Mouse (Mus musculus) liver, embryonic 16.5 days (tissue): ENCODE data around the gene Atp5s. TPM values are rescaled to one million over a fixed set of nuclear protein-coding genes. Genes with fewer than 3 reads are reported as not detected.

Experiments used
- ATAC-seq: fragments of 200-750 bp; cut with Nextera tagmentation; 2 replicates; pipeline ENCODE4 v1.8.0; 2017; ENCODE audit warnings: low read depth, mild to moderate bottlenecking, moderate number of reproducible peaks, moderate library complexity
- H3K27ac ChIP-seq: fragments of 300-500 bp; sonication (generic); 2 replicates; pipeline ENCODE4 v1.5.1; 2014; ENCODE audit warnings: mild to moderate bottlenecking, low read length
- H3K27me3 ChIP-seq: fragments of 300-500 bp; sonication (generic); 2 replicates; pipeline ENCODE4 v1.6.1; 2014; ENCODE audit warnings: low read depth, low read length, mixed read lengths; ENCODE audit not compliant: control insufficient read depth, insufficient read depth
- H3K36me3 ChIP-seq: fragments of 300-500 bp; sonication (generic); 2 replicates; pipeline ENCODE4 v1.6.1; 2014; ENCODE audit warnings: mild to moderate bottlenecking; ENCODE audit not compliant: control insufficient read depth, insufficient read depth
- H3K4me1 ChIP-seq: fragments of 300-500 bp; sonication (generic); 2 replicates; pipeline ENCODE4 v1.6.1; 2014; ENCODE audit warnings: low read depth, low read length, mixed read lengths; ENCODE audit not compliant: control insufficient read depth
- H3K4me2 ChIP-seq: fragments of 300-500 bp; sonication (generic); 2 replicates; pipeline ENCODE4 v1.6.1; 2014; ENCODE audit warnings: low read depth, low read length, mixed read lengths
- H3K4me3 ChIP-seq: fragments of 300-500 bp; sonication (generic); 2 replicates; pipeline ENCODE4 v1.5.1; 2014; ENCODE audit warnings: low read depth, mild to moderate bottlenecking, low read length
- H3K9ac ChIP-seq: fragments of 300-500 bp; sonication (generic); 2 replicates; pipeline ENCODE4 v1.6.1; 2014; ENCODE audit warnings: low read depth, low read length
- H3K9me3 ChIP-seq: fragments of 300-500 bp; sonication (generic); replicated peaks from 2 replicates; pipeline ENCODE4 v1.6.1; 2016; ENCODE audit warnings: low read length; ENCODE audit not compliant: control insufficient read depth
- WGBS: fragments of 180-500 bp; shearing (Covaris S2); extraction: QIAGEN DNeasy Blood & Tissue Kit; methylation state at CpG from one replicate; pipeline ENCODE4 v1.1.7; 2014; ENCODE audit not compliant: insufficient replicate concordance; 5-methylcytosine and 5-hydroxymethylcytosine counted together
- polyA plus RNA-seq: library from polyadenylated mRNA; unstranded; fragments of >200 nt; fragmentation: Nextera tagmentation; extraction: Ambion mirVana; gene quantifications from 2 replicates; pipeline ENCODE4 v1.2.1, GENCODE M21; 2015

Gene Atp5s
- polyA plus RNA-seq, 1 experiment from 2014 or later, result 18.4 TPM

DNA sequence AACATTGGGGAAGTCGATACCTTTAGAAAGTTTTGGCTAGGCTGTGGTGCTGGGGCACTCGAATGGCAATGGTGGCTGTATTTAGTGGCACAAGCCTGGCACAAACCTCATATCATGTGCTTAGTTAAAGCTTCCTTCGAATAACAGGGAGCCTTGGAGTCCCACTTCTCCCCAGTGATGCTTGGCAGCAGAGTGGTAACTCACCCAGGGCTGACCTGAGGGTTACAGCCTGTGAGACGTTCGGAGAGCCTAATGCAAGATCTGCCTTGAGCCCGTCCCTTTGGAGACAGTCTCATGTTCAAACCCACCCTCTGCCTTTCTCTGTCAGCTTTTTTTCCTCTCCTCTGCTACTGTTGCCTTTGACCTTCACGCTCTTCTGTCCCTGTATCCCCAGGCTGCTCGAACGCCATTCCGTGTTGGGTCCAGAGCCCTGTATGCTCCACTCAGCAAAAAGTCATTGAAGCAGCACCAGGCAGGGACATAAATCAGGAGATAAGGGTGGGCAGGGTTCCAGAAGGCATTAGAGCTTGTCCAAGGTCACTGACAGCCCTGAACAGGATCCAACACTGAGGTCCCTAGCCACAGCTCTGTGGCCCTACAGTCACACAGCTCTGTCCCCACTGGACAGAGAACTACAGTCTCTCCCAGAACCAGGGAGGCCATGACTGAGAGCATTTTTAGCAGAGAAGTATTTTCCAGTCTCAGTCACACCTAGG is 57.3 kb downstream of the Atp5s start:
- H3K9me3 ChIP-seq, result no peaks in the 10 kb centered on the region
- peak overlapping the region; percentile 52 for H3K4me2 ChIP-seq
- H3K4me1 ChIP-seq, result peaks cover 47% of the 10 kb centered on the region
- H3K27ac ChIP-seq, result peak overlapping the region; percentile 93
- peak overlapping the region; percentile 31 for H3K4me3 ChIP-seq
- 83% methylated on average over 10 of the region's 10 CpGs for WGBS
- no peaks in the 10 kb centered on the region for H3K27me3 ChIP-seq
- ATAC-seq, result peak; percentile 37
- H3K36me3 ChIP-seq, result no peaks in the 10 kb centered on the region
- peak overlapping the region; percentile 66 for H3K9ac ChIP-seq

DNA sequence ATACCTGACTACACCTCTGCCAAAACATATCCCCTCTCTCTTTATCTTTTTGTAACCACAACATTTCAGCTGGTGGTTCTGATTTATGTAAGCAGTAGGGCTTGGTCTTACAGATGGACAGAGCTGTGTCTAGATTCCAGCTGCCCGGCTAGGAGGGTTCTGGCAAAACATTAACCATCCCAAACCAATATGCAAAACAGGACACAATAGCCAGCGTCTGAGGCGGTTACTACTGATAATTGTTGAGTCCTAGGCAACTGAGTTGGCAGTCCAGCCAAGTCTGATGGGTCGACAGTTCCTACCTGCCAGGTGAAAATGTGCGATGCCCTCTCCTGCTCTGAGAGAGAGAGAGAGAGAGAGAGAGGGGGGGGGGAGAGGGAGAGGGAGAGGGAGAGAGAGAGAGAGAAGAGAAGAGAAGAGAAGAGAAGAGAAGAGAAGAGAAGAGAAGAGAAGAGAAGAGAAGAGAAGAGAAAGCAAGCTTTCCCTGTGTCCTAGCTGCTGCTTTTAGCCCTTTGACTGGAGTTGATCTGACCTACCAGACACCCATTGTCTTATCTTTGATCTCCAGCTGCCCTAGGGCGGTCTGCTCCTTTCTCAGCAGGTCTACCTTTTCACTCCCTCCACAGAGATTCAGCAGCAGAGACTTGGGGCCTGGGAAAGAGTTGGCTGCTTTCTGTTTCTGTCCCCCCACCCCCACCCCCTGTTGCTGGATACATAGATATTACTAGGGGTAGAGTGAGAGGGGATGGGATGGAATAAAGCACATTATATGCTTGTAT is 58.7 kb downstream of the Atp5s start:
- 32% methylated on average over 6 of the region's 6 CpGs for WGBS
- Histone ChIP-seq H3K36me3 (no peaks in the 10 kb centered on the region), H3K4me3 (peak overlapping the region; percentile 31), H3K27ac (peak overlapping the region; percentile 93), H3K9ac (peak overlapping the region; percentile 57), H3K4me1 (peaks cover 50% of the 10 kb centered on the region), H3K9me3 (no peaks in the 10 kb centered on the region), H3K27me3 (no peaks in the 10 kb centered on the region), H3K4me2 (peak overlapping the region; percentile 52)
- peak; percentile 97 for ATAC-seq

DNA sequence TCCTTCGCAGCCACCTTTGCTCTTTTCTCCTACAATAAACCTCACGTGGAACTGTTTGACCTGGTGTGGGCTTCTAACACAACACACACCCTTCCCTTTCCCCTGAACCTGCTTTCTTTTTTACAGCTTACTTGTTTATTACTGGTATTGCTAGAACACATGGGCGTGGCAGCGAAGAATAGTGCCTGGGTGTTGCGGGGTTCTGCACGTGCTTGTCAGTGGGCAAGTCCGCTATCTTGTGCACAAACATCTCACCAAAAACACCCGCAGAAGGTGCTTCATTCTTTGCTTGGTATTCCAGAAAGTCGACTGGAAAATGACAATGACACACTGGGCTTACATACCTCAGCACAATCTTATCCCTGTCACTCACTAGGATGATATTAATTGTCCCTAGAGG is 60.7 kb downstream of the Atp5s start:
- Histone ChIP-seq H3K4me2 (peak overlapping the region; percentile 10; the same call in 1 of the 2 replicates), H3K9me3 (no peaks in the 10 kb centered on the region), H3K4me1 (peaks cover 59% of the 10 kb centered on the region), H3K4me3 (no peak overlapping the region), H3K36me3 (no peaks in the 10 kb centered on the region), H3K27ac (peak overlapping the region; percentile 51; the same call in 1 of the 2 replicates), H3K27me3 (peaks cover 15% of the 10 kb centered on the region), H3K9ac (peak overlapping the region; percentile 35; the same call in 1 of the 2 replicates)
- 66% methylated on average over 9 of the region's 9 CpGs for WGBS
- no peak for ATAC-seq

DNA sequence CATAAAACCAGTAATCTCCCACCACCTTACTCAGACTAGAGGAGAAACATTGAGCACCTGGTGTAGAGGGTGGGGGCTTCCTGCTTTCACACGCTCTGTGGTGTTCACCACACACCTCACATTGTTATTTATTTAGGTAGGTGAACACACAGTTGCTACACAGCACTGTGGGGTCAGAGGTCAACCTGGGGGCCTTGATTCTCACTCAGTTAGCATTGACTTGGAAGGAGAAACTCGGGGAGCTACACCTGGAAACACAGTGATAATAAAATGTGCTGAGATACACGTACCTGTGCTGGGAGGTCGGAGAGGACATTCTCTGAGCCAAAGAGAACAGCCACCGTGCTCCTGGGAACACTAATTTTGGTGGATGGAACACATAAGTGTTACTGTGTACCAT is 63.6 kb downstream of the Atp5s start:
- Histone ChIP-seq H3K9me3 (no peaks in the 10 kb centered on the region), H3K36me3 (no peaks in the 10 kb centered on the region), H3K4me3 (no peak overlapping the region), H3K4me2 (no peak overlapping the region), H3K4me1 (peaks cover 53% of the 10 kb centered on the region), H3K27me3 (peaks cover 28% of the 10 kb centered on the region), H3K9ac (no peak overlapping the region), H3K27ac (no peak overlapping the region)
- no peak for ATAC-seq
- 63% methylated on average over 5 of the region's 5 CpGs for WGBS

DNA sequence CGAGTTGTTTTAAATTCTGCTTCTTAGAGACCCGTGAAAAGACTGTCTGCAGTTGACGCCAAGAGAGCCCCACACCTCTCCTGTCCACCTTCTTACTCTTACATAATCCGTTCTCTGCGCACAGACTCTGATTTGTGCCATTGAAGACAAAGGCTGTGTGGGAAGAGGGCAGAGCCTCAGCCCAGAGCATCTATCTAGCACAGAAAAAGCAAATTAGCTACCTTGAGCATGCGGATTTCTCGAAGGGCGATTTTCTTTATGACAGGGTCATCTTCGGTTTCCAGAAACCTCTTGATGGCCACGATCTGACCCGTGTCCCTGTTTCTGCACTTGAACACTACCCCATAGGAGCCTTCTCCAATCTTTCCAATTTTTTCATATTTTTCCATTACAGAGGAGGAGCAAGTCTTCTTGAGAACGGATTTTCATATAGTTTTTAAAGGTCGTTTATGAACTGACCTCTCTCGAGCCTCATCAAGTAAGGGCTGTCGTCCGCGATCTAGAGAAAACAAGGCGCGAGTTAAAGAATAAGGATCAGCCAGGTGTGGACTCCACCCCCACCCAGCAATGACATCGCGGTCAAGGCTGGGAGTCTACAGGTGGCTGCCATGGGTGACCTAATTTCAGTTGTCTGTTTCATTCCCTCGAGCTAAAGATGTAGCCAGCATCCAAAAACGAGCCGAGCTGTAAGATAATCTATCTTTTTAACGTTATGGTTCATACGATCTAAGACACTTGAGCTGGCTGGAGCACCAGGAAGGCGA is 65.2 kb downstream of the Atp5s start:
- peak overlapping the region; percentile 41; the same call in 1 of the 2 replicates for H3K27ac ChIP-seq
- H3K27me3 ChIP-seq, result peaks cover 28% of the 10 kb centered on the region
- ATAC-seq, result peak; percentile 41
- H3K36me3 ChIP-seq, result no peaks in the 10 kb centered on the region
- peak overlapping the region; percentile 100 for H3K4me2 ChIP-seq
- H3K9ac ChIP-seq, result peak overlapping the region; percentile 83
- H3K9me3 ChIP-seq, result no peaks in the 10 kb centered on the region
- H3K4me1 ChIP-seq, result peaks cover 42% of the 10 kb centered on the region
- 32% methylated on average over 27 of the region's 27 CpGs for WGBS
- peak overlapping the region; percentile 71 for H3K4me3 ChIP-seq

DNA sequence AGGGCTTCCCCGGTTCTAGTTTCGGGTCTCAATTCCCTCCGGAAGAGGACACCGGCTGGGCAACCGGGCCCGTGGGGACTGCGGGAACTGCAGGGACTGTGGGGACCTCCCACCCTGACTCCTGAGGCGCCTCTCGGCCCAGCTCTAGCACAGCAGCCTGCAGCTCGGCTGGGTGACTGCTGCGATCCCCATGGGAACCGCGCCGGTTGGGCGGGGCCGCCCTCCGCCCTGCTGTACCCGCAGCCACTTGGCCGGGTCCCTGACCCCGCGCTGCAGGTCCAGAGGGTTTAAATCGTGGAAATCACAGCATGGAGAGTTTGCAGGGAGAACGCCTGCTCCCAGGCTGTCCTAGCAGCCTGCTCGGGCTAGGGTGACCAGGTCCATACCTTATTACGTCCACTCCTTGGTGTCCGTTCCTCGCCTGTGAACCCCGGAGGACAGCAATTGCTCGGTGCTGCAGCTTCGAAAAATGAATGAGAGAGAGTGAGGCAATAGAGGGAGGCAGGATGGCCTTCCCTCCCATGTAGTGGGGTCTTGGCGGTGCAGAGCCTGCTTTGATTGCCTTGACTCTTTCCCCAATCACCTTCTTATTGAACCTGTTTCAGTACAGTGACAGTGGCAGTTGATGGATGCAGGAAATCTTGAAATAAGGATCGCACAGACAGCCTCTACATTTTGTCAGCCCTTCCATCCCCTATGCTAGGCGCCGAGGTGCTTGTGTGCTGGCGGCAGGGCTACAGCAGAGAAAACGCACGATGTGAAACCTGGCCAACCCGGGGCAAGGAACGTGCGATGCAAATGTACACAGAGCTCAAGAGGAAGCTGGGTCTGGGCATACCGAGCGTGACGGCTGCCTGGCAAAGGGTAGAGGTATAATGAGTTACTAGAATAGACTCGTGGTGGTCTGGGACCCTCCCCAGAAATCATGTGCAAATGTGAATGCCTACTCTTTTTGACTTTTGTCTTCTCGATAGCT is 66.1 kb downstream of the Atp5s start, which contains the start of gene Cdkl1:
Gene Cdkl1, minus strand, starts transcription at position 738 of the 976 bp plus-strand sequence.
- Histone ChIP-seq H3K9ac (peak within 1 kb of the TSS; percentile 83), H3K27ac (peak within 1 kb of the TSS; percentile 41), H3K4me2 (peak within 1 kb of the TSS; percentile 100), H3K9me3 (no peaks in the 10 kb centered on the region), H3K36me3 (no peaks in the 10 kb centered on the region), H3K27me3 (peaks cover 28% of the 10 kb centered on the region), H3K4me1 (peaks cover 35% of the 10 kb centered on the region), H3K4me3 (peak within 1 kb of the TSS; percentile 71)
- ATAC-seq, result peak; percentile 97
- WGBS, result 2% methylated on average over 45 of the region's 45 CpGs
